Mouse (Mus musculus) forebrain, embryonic 12.5 days (tissue): Measurements from ENCODE around the gene Treh. TPM values are rescaled to one million over a fixed set of nuclear protein-coding genes. Genes with fewer than 3 reads are reported as not detected.

Source experiments
- ATAC-seq: fragments of 200-750 bp; cut with Nextera tagmentation; 2 replicates; pipeline ENCODE4 v1.8.0; 2017; ENCODE audit warnings: moderate TSS enrichment; ENCODE audit not compliant: low FRiP score
- H3K27ac ChIP-seq: fragments of 300-500 bp; sonication (generic); 2 replicates; pipeline ENCODE4 v1.5.1; 2016; ENCODE audit warnings: mild to moderate bottlenecking
- H3K27me3 ChIP-seq: fragments of 300-500 bp; sonication (generic); 2 replicates; pipeline ENCODE4 v1.6.1; 2016; ENCODE audit warnings: mild to moderate bottlenecking
- H3K36me3 ChIP-seq: fragments of 300-500 bp; sonication (generic); replicated peaks from 2 replicates; pipeline ENCODE4 v1.6.1; 2016; ENCODE audit warnings: mild to moderate bottlenecking
- H3K4me1 ChIP-seq: fragments of 300-500 bp; sonication (generic); 2 replicates; pipeline ENCODE4 v1.6.1; 2016
- H3K4me2 ChIP-seq: fragments of 300-500 bp; sonication (generic); 2 replicates; pipeline ENCODE4 v1.6.1; 2016; ENCODE audit warnings: mild to moderate bottlenecking, moderate library complexity
- H3K4me3 ChIP-seq: fragments of 300-500 bp; sonication (generic); replicated peaks from 2 replicates; pipeline ENCODE4 v1.5.1; 2016; ENCODE audit warnings: mild to moderate bottlenecking
- H3K9ac ChIP-seq: fragments of 300-500 bp; sonication (generic); 2 replicates; pipeline ENCODE4 v1.6.1; 2016; ENCODE audit warnings: mild to moderate bottlenecking
- H3K9me3 ChIP-seq: fragments of 300-500 bp; sonication (generic); 2 replicates; pipeline ENCODE4 v1.6.1; 2016
- WGBS: fragments of 180-500 bp; shearing (Covaris S2); methylation state at CpG from one replicate; pipeline ENCODE4 v1.1.7; 2016; 5-methylcytosine and 5-hydroxymethylcytosine counted together
- polyA plus RNA-seq: library from polyadenylated mRNA; unstranded; fragments of >200 nt; fragmentation: Nextera tagmentation; extraction: Ambion mirVana; gene quantifications from 2 replicates; pipeline ENCODE4 v1.2.1, GENCODE M21; 2016

Gene Treh
- polyA plus RNA-seq, 1 experiment from 2014 or later = not detected

GRCm38 (mm10) chr9:44708925-44709324, 35.9 kb downstream of the Treh start:
- Histone ChIP-seq H3K27me3 (peaks cover 13% of the 10 kb centered on the region; the same call in 1 of the 2 replicates), H3K4me2 (peak overlapping the region; percentile 73), H3K4me1 (peaks cover 25% of the 10 kb centered on the region), H3K9me3 (no peaks in the 10 kb centered on the region), H3K27ac (0 out of 2 replicates have a peak overlapping the region, but pooled peaks have one; percentile 6), H3K9ac (peak overlapping the region; percentile 61), H3K4me3 (peak overlapping the region; percentile 39), H3K36me3 (peaks cover 71% of the 10 kb centered on the region)
- ATAC-seq = peak; percentile 57
- WGBS = 13% methylated on average over 6 of the region's 6 CpGs

DNA sequence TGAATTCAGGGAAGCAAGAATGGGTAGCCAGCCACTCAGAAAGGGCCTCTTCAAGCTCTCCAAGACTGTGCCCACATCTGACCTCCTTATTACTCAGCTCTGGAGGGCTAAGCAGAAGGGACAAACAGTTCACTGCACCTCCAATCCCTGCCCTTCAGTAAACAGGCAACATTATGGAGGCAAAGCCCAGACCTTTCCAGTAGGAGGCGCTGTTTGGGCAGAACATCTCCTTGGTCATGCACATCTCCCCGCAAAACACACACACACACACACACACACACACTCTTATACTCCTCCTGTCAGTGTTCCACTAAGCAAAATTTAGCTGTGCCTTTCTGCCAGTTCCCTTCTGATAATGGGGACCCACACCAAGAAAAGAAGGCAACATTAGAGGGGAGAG, 36.6 kb downstream of the Treh start:
- no peak for ATAC-seq
- Histone ChIP-seq H3K27ac (0 out of 2 replicates have a peak overlapping the region, but pooled peaks have one; percentile 6), H3K27me3 (peaks cover 13% of the 10 kb centered on the region; the same call in 1 of the 2 replicates), H3K36me3 (peaks cover 69% of the 10 kb centered on the region), H3K4me2 (no peak overlapping the region), H3K4me3 (no peak overlapping the region), H3K9me3 (no peaks in the 10 kb centered on the region), H3K4me1 (peaks cover 25% of the 10 kb centered on the region), H3K9ac (no peak overlapping the region)
- WGBS = 51% methylated on average over 2 of the region's 2 CpGs

DNA sequence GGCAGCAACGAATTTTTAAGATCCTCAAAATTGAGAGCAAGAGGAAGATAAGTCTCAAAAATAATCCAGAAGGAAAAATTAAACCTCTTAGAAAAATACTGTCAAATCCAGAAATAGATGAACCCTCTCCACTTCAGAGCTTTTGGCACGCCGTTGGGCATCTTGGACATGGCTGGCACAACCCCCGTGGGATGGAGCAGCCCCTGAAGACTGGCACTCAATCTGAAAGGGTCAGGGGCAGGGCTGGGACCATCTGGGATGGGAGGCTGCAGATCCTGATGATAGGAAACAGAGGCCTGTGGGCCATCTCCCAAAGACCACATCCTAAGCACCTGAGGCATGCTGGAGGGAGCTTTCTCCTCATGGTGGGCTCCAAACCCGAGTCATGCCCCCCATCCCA, 37.2 kb downstream of the Treh start:
- ATAC-seq = no peak
- Histone ChIP-seq H3K4me2 (no peak overlapping the region), H3K4me1 (peaks cover 25% of the 10 kb centered on the region), H3K9ac (no peak overlapping the region), H3K27ac (no peak overlapping the region), H3K4me3 (no peak overlapping the region), H3K9me3 (no peaks in the 10 kb centered on the region), H3K36me3 (peaks cover 69% of the 10 kb centered on the region), H3K27me3 (peaks cover 13% of the 10 kb centered on the region; the same call in 1 of the 2 replicates)
- WGBS = 85% methylated on average over 5 of the region's 5 CpGs

DNA sequence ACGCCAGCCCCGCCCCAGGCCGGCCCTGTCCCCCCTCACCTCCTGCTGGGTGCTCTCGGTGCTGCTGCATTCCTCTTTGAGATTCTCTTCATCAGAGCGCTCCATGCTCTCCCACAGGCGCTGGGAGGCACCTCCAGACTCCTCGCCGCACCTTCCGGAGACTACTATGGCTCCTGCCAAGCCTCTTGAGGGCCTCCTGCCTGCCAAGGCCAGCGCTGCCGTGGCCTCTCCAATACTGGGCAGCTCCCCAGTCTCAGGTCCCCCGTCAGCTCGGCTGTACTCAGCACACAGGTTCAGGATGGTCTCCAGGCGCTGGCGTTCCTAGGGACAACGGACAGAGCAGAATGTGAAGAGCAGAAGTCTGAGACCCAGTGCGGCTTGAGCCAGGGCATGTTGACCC, 38.6 kb downstream of the Treh start:
- Histone ChIP-seq H3K36me3 (peaks cover 69% of the 10 kb centered on the region), H3K4me1 (peaks cover 25% of the 10 kb centered on the region), H3K4me2 (no peak overlapping the region), H3K9me3 (no peaks in the 10 kb centered on the region), H3K9ac (no peak overlapping the region), H3K27me3 (peaks cover 13% of the 10 kb centered on the region; the same call in 1 of the 2 replicates), H3K27ac (no peak overlapping the region), H3K4me3 (no peak overlapping the region)
- no peak for ATAC-seq
- 67% methylated on average over 17 of the region's 17 CpGs for WGBS

GRCm38 (mm10) chr9:44713080-44713479, 40.0 kb downstream of the Treh start:
- H3K36me3 ChIP-seq = peaks cover 72% of the 10 kb centered on the region
- no peak overlapping the region for H3K27ac ChIP-seq
- 0 out of 2 replicates have a peak, but pooled peaks cover under 1% of the 10 kb centered on the region for H3K27me3 ChIP-seq
- no peak overlapping the region for H3K4me3 ChIP-seq
- no peak for ATAC-seq
- no peak overlapping the region for H3K4me2 ChIP-seq
- H3K9me3 ChIP-seq = no peaks in the 10 kb centered on the region
- no peak overlapping the region for H3K9ac ChIP-seq
- H3K4me1 ChIP-seq = peaks cover 24% of the 10 kb centered on the region
- WGBS = 90% methylated on average over 6 of the region's 6 CpGs

- no peaks in the 10 kb centered on the region for H3K27me3 ChIP-seq
- no peak for ATAC-seq
- H3K4me3 ChIP-seq = no peak overlapping the region
- WGBS = 82% methylated on average over 2 of the region's 2 CpGs
- H3K9me3 ChIP-seq = no peaks in the 10 kb centered on the region
- H3K9ac ChIP-seq = no peak overlapping the region
- H3K4me1 ChIP-seq = peaks cover 19% of the 10 kb centered on the region
- no peak overlapping the region for H3K27ac ChIP-seq
- no peak overlapping the region for H3K4me2 ChIP-seq
- peaks cover 72% of the 10 kb centered on the region for H3K36me3 ChIP-seq
Measured at GRCm38 (mm10) chr9:44713574-44713973, 40.5 kb downstream of the Treh start.

GRCm38 (mm10) chr9:44715109-44715508, 42.1 kb downstream of the Treh start:
- Histone ChIP-seq H3K4me3 (no peak overlapping the region), H3K4me1 (peaks cover 17% of the 10 kb centered on the region), H3K4me2 (no peak overlapping the region), H3K9ac (no peak overlapping the region), H3K27ac (no peak overlapping the region), H3K27me3 (no peaks in the 10 kb centered on the region), H3K9me3 (no peaks in the 10 kb centered on the region), H3K36me3 (peaks cover 72% of the 10 kb centered on the region)
- ATAC-seq = no peak
- WGBS = 87% methylated on average over 17 of the region's 17 CpGs

GRCm38 (mm10) chr9:44715705-44716362, 42.8 kb downstream of the Treh start:
- no peak overlapping the region for H3K27ac ChIP-seq
- H3K9ac ChIP-seq = no peak overlapping the region
- peaks cover 24% of the 10 kb centered on the region for H3K4me1 ChIP-seq
- 93% methylated on average over 29 of the region's 29 CpGs for WGBS
- H3K36me3 ChIP-seq = peaks cover 66% of the 10 kb centered on the region
- no peak overlapping the region for H3K4me3 ChIP-seq
- no peaks in the 10 kb centered on the region for H3K27me3 ChIP-seq
- ATAC-seq = no peak
- no peak overlapping the region for H3K4me2 ChIP-seq
- H3K9me3 ChIP-seq = no peaks in the 10 kb centered on the region

GRCm38 (mm10) chr9:44716997-44717821, 44.2 kb downstream of the Treh start:
- H3K9me3 ChIP-seq = no peaks in the 10 kb centered on the region
- no peak overlapping the region for H3K4me2 ChIP-seq
- no peak overlapping the region for H3K4me3 ChIP-seq
- peaks cover 32% of the 10 kb centered on the region for H3K4me1 ChIP-seq
- H3K36me3 ChIP-seq = peaks cover 52% of the 10 kb centered on the region
- H3K27me3 ChIP-seq = no peaks in the 10 kb centered on the region
- ATAC-seq = no peak
- no peak overlapping the region for H3K27ac ChIP-seq
- 81% methylated on average over 6 of the region's 6 CpGs for WGBS
- H3K9ac ChIP-seq = no peak overlapping the region

DNA sequence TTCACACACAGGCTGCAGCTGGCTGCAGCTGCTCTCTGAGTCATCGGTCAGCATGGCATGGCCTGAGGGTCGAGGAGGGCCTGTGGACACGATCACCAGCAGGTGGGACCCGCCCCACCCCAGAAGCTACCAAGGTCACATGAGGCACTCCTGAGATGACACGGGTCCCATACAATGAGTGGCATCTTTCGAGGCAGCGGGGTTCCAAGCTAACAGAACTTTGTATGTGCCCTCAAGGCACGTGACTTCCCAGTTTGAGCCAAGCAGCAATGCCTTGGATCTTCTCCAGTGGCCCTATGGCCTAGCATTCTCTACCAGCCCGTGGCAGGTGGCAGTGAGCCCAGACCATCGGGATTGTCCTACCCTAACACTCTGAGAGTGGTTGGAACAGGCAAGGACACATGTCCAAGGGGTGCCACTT, 44.8 kb downstream of the Treh start:
- Histone ChIP-seq H3K36me3 (peaks cover 46% of the 10 kb centered on the region), H3K27ac (no peak overlapping the region), H3K9me3 (no peaks in the 10 kb centered on the region), H3K9ac (no peak overlapping the region), H3K4me1 (peaks cover 37% of the 10 kb centered on the region), H3K4me2 (no peak overlapping the region), H3K27me3 (no peaks in the 10 kb centered on the region), H3K4me3 (no peak overlapping the region)
- WGBS = 94% methylated on average over 10 of the region's 10 CpGs
- ATAC-seq = no peak

DNA sequence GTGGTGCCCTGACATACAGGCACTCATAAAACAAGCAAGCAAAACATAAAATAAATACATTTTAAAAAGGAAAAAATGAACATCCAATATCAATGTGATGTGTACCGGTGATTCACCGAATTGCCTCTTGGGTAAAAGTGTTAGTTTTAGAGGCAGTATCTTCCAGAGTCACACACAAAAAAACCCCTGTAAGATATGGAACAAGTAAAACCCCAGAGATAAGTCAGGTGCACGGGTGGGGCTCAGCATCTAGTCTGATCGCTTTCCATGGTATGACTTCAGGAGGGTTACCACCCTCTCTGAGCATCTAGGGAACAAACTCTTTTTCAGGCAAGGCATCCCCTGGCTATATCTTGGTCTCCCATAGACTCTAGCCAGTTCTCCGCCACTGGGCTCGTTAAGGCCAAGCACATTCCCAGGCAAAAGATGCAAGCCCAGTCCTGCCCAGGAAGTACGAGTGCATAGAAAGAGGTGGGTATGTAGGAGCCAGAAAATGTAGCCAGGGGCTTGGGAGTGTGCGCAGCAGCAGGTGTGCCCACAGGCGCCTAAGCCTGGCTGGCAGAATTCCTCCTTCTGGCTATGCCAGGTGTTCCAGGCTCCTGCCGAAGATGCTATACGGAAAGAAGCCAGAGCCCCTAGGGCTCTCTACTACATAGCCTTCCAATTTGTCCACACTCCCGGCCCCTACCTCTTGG, 46.1 kb downstream of the Treh start:
- no peaks in the 10 kb centered on the region for H3K27me3 ChIP-seq
- no peak for ATAC-seq
- WGBS = 87% methylated on average over 12 of the region's 12 CpGs
- no peak overlapping the region for H3K4me2 ChIP-seq
- H3K9ac ChIP-seq = no peak overlapping the region
- no peaks in the 10 kb centered on the region for H3K9me3 ChIP-seq
- peaks cover 49% of the 10 kb centered on the region for H3K4me1 ChIP-seq
- no peak overlapping the region for H3K4me3 ChIP-seq
- H3K27ac ChIP-seq = no peak overlapping the region
- H3K36me3 ChIP-seq = peaks cover 36% of the 10 kb centered on the region
